Mouse (Mus musculus): ENCODE results near the gene Bpnt1. TPM values are rescaled to one million over a fixed set of nuclear protein-coding genes. Genes with fewer than 3 reads are reported as not detected.

Gene Bpnt1
- polyA plus RNA-seq (2014; fragmentation: Nextera tagmentation; extraction: Ambion mirVana): 24.1 and 25.4 TPM in 2 replicates

DNA sequence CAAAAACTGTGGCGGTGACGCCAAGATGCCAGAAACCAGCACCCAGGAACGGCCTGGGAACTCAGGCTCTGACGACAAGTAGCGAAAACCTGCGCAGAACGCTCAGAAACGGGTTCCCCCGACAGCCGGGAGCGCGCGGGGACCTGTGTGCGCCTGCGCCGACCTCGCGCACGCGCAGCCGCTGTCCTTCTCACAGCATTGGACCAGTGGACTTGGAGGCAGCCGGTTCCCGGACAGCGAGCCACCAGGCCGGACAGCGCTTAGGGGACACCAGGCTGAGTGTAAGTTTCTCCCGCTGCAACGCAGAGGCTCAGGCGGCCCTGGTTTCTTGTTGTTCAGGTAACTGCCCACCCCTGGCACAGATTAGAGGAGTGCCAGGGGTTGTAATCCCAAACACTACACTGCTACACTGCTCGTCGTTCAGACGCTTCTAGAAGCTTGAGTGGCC, at the start of gene Bpnt1:
Gene Bpnt1, plus strand, starts transcription at position 167 of the 448 bp plus-strand sequence.
- Histone ChIP-seq H3K4me1 (ENCODE audit: control insufficient read depth in 2 of 2, insufficient read depth in 2 of 2, low read length in 2 of 2) (peaks cover 4 to 15% of the 10 kb centered on the region in 2 experiments), H3K4me2 (ENCODE audit: low read length) (peak within 1 kb of the TSS; percentile 73), H3K36me3 (ENCODE audit: control insufficient read depth, insufficient read depth, low read length) (peaks cover 5% of the 10 kb centered on the region), H3K9me3 (ENCODE audit: control insufficient read depth, low read length) (no peaks in the 10 kb centered on the region), H3K9ac (ENCODE audit: low read length) (peak within 1 kb of the TSS; percentile 77), H3K4me3 (ENCODE audit: control insufficient read depth in 1 of 2, insufficient read depth in 1 of 2, low read depth in 1 of 2, low read length in 2 of 2) (peak within 1 kb of the TSS; percentile 54 to 77), H3K27ac (replicated peaks in 1 of 2; ENCODE audit: control insufficient read depth in 1 of 2, insufficient read depth in 1 of 2, low read depth in 2 of 2, low read length in 2 of 2) (peak within 1 kb of the TSS; percentile 90), H3K27me3 (ENCODE audit: control insufficient read depth, insufficient read depth, low read length) (no peaks in the 10 kb centered on the region)
- under 1% methylated on average over 32 of the region's 32 CpGs for WGBS
- peak; percentile 75 for ATAC-seq (ENCODE audit: insufficient number of reproducible peaks, insufficient read depth, low FRiP score, low read depth)

DNA sequence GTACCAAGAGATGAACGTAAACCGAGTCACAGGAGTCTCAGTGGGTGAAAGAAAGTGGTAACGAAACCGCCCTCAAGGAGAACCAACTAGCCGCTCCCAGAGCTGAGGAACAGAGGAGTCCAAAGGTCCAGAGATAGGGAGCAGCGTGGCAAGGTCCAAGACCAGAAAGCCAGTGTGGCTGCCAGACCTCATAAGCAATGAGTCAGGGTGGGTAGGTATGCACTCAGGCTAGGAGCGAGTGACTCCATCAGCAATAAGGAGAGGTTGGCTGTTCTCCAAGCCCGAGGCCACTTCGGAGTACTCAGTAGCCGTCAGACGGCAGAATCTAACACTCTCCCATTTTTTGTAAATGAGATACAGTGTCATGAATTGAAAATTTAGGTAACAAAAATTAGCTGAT, 49.1 kb upstream of the Bpnt1 start:
- no peak for ATAC-seq (ENCODE audit: insufficient number of reproducible peaks, insufficient read depth, low FRiP score, low read depth)
- H3K27ac ChIP-seq (replicated peaks in 1 of 2; ENCODE audit: control insufficient read depth in 1 of 2, insufficient read depth in 1 of 2, low read depth in 2 of 2, low read length in 2 of 2): no peak overlapping the region

DNA sequence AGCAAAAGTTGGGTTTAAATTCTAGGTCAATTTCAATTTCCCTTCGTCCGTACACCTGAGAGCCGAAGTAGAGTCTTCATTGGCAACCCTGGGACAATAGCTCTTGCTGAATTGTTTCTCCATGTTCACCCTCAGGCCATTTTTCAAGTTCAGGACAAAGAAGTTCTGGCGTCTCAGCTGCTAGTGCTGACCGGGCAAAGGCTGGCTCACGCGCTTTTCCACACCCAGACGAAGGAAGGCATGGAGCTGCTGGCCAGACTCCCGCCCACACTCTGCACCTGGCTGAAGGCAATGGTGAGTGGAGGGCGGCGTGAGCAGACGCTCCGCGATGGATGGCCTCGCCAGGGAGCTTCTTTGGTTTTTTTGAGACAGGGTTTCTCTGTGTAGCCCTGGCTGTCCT, 48.7 kb upstream of the Bpnt1 start:
- H3K4me3 ChIP-seq (ENCODE audit: control insufficient read depth in 1 of 2, insufficient read depth in 1 of 2, low read depth in 1 of 2, low read length in 2 of 2): no peak overlapping the region
- ATAC-seq (ENCODE audit: insufficient number of reproducible peaks, insufficient read depth, low FRiP score, low read depth): no peak
- WGBS: 97% methylated on average over 15 of the region's 15 CpGs
- H3K27ac ChIP-seq (replicated peaks in 1 of 2; ENCODE audit: control insufficient read depth in 1 of 2, insufficient read depth in 1 of 2, low read depth in 2 of 2, low read length in 2 of 2): no peak overlapping the region
- H3K4me2 ChIP-seq (ENCODE audit: low read length): no peak overlapping the region
- H3K27me3 ChIP-seq (ENCODE audit: control insufficient read depth, insufficient read depth, low read length): no peaks in the 10 kb centered on the region
- H3K4me1 ChIP-seq (ENCODE audit: control insufficient read depth in 2 of 2, insufficient read depth in 2 of 2, low read length in 2 of 2): peaks cover 7 to 17% of the 10 kb centered on the region in 2 experiments
- H3K9ac ChIP-seq (ENCODE audit: low read length): no peak overlapping the region
- H3K36me3 ChIP-seq (ENCODE audit: control insufficient read depth, insufficient read depth, low read length): peaks cover 85% of the 10 kb centered on the region
- no peaks in the 10 kb centered on the region for H3K9me3 ChIP-seq (ENCODE audit: control insufficient read depth, low read length)

More for the DNA sequence above, 49.1 kb upstream of the Bpnt1 start:
- no peaks in the 10 kb centered on the region for H3K27me3 ChIP-seq (ENCODE audit: control insufficient read depth, insufficient read depth, low read length)
- H3K36me3 ChIP-seq (ENCODE audit: control insufficient read depth, insufficient read depth, low read length): peaks cover 85% of the 10 kb centered on the region
- H3K4me2 ChIP-seq (ENCODE audit: low read length): no peak overlapping the region
- no peak overlapping the region for H3K9ac ChIP-seq (ENCODE audit: low read length)
- H3K4me3 ChIP-seq (ENCODE audit: control insufficient read depth in 1 of 2, insufficient read depth in 1 of 2, low read depth in 1 of 2, low read length in 2 of 2): no peak overlapping the region
- H3K9me3 ChIP-seq (ENCODE audit: control insufficient read depth, low read length): no peaks in the 10 kb centered on the region
- WGBS: 75% methylated on average over 11 of the region's 11 CpGs
- peaks cover 7 to 17% of the 10 kb centered on the region in 2 experiments for H3K4me1 ChIP-seq (ENCODE audit: control insufficient read depth in 2 of 2, insufficient read depth in 2 of 2, low read length in 2 of 2)

DNA sequence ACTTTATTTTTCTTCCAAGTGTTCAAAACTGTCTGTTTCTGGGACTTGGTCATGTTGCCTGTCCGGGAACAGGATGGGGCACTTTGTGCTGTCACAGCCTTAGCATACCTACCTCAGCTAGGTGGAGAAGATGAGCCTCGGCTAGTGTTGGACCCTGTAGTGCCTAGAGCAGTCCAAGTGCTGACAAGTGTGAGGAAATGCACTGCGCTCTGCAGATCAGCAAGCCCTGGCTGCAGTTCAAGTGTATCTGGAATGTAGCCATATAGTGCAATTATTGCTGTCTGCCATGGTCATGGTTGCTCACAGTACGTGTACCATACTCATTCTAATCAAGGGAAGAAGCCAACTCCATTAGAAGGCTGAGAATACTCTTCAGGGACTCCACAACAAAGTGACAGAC, 47.2 kb upstream of the Bpnt1 start:
- Histone ChIP-seq H3K27ac (replicated peaks in 1 of 2; ENCODE audit: control insufficient read depth in 1 of 2, insufficient read depth in 1 of 2, low read depth in 2 of 2, low read length in 2 of 2) (peak overlapping the region; percentile 1 to 67; a peak in 3 of 4 replicates), H3K9me3 (ENCODE audit: control insufficient read depth, low read length) (no peaks in the 10 kb centered on the region), H3K4me3 (ENCODE audit: control insufficient read depth in 1 of 2, insufficient read depth in 1 of 2, low read depth in 1 of 2, low read length in 2 of 2) (no peak overlapping the region), H3K9ac (ENCODE audit: low read length) (no peak overlapping the region), H3K36me3 (ENCODE audit: control insufficient read depth, insufficient read depth, low read length) (peaks cover 84% of the 10 kb centered on the region), H3K4me1 (ENCODE audit: control insufficient read depth in 2 of 2, insufficient read depth in 2 of 2, low read length in 2 of 2) (peaks cover 7 to 21% of the 10 kb centered on the region in 2 experiments), H3K27me3 (ENCODE audit: control insufficient read depth, insufficient read depth, low read length) (no peaks in the 10 kb centered on the region), H3K4me2 (ENCODE audit: low read length) (peak overlapping the region; percentile 39; the same call in 1 of the 2 replicates)
- WGBS: 8% methylated on average over 4 of the region's 4 CpGs
- peak; percentile 74 for ATAC-seq (ENCODE audit: insufficient number of reproducible peaks, insufficient read depth, low FRiP score, low read depth)

DNA sequence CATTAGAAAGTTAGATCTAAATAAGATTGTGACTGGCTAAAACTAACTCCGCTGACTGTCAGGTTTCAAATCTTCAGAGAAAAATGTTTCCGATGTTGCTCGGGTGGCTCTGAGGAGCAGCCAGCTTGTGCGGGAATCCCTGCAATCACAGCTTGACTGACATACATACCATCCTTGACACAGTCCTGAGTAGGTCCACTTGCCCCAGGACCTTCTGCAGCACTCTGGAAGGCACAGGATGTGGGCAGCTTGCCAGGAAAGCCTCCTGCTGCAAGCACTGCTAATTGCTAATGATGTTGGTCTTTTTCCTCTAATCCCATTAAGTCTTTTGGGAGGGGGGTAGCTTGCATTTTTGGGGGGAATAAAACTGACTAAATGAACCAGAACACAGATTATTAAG, 46.8 kb upstream of the Bpnt1 start:
- Histone ChIP-seq H3K9me3 (ENCODE audit: control insufficient read depth, low read length) (no peaks in the 10 kb centered on the region), H3K9ac (ENCODE audit: low read length) (no peak overlapping the region), H3K4me3 (ENCODE audit: control insufficient read depth in 1 of 2, insufficient read depth in 1 of 2, low read depth in 1 of 2, low read length in 2 of 2) (no peak overlapping the region), H3K27me3 (ENCODE audit: control insufficient read depth, insufficient read depth, low read length) (no peaks in the 10 kb centered on the region), H3K36me3 (ENCODE audit: control insufficient read depth, insufficient read depth, low read length) (peaks cover 84% of the 10 kb centered on the region), H3K27ac (replicated peaks in 1 of 2; ENCODE audit: control insufficient read depth in 1 of 2, insufficient read depth in 1 of 2, low read depth in 2 of 2, low read length in 2 of 2) (peak overlapping the region; percentile 1 to 67; a peak in 3 of 4 replicates), H3K4me2 (ENCODE audit: low read length) (peak overlapping the region; percentile 39; the same call in 1 of the 2 replicates), H3K4me1 (ENCODE audit: control insufficient read depth in 2 of 2, insufficient read depth in 2 of 2, low read length in 2 of 2) (peaks cover 7 to 21% of the 10 kb centered on the region in 2 experiments)
- WGBS: 38% methylated on average over 4 of the region's 4 CpGs
- peak; percentile 78 for ATAC-seq (ENCODE audit: insufficient number of reproducible peaks, insufficient read depth, low FRiP score, low read depth)

DNA sequence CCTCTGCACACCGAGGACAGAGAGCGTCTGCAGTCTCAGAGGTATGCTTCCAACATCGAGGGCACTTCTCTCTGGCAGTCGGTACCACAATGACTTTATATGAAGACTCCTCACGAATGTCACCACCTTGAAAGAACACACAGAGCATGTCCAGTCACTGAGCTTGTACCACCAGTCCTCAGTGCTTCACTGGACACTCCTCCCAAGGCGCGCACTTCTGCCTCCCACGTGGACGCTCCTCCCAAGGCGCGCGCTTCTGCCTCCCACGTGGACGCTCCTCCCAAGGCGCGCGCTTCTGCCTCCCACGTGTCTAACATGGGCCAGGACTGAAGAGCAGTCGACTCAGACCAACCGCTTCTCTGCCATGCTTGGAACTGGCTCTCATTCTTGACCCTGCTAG, 44.9 kb upstream of the Bpnt1 start:
- Histone ChIP-seq H3K9ac (ENCODE audit: low read length) (no peak overlapping the region), H3K27me3 (ENCODE audit: control insufficient read depth, insufficient read depth, low read length) (no peaks in the 10 kb centered on the region), H3K4me2 (ENCODE audit: low read length) (no peak overlapping the region), H3K9me3 (ENCODE audit: control insufficient read depth, low read length) (no peaks in the 10 kb centered on the region), H3K36me3 (ENCODE audit: control insufficient read depth, insufficient read depth, low read length) (peaks cover 85% of the 10 kb centered on the region), H3K4me1 (ENCODE audit: control insufficient read depth in 2 of 2, insufficient read depth in 2 of 2, low read length in 2 of 2) (peaks cover 7 to 21% of the 10 kb centered on the region in 2 experiments), H3K27ac (replicated peaks in 1 of 2; ENCODE audit: control insufficient read depth in 1 of 2, insufficient read depth in 1 of 2, low read depth in 2 of 2, low read length in 2 of 2) (no peak overlapping the region), H3K4me3 (ENCODE audit: control insufficient read depth in 1 of 2, insufficient read depth in 1 of 2, low read depth in 1 of 2, low read length in 2 of 2) (no peak overlapping the region)
- no peak for ATAC-seq (ENCODE audit: insufficient number of reproducible peaks, insufficient read depth, low FRiP score, low read depth)
- WGBS: 72% methylated on average over 20 of the region's 20 CpGs

DNA sequence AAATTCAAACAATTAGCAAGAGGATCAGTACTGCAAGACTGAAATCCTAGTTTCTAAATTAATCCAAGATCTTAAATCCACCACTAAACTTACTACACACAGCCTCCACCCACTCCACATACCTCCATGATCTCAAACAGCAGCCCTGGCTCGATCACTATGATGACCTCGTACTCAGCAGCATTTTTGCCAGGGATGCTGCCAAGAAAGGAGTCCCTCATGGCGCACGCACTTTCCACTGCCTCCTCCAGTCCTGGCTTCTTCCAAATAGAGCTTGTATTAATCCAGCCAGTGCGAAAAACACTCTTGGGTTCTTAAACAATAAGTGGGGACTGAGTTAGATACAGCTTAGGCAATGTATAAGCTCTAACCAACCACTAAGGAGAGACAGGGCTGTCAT, 42.7 kb upstream of the Bpnt1 start:
- WGBS: 50% methylated on average over 5 of the region's 5 CpGs
- ATAC-seq (ENCODE audit: insufficient number of reproducible peaks, insufficient read depth, low FRiP score, low read depth): no peak

DNA sequence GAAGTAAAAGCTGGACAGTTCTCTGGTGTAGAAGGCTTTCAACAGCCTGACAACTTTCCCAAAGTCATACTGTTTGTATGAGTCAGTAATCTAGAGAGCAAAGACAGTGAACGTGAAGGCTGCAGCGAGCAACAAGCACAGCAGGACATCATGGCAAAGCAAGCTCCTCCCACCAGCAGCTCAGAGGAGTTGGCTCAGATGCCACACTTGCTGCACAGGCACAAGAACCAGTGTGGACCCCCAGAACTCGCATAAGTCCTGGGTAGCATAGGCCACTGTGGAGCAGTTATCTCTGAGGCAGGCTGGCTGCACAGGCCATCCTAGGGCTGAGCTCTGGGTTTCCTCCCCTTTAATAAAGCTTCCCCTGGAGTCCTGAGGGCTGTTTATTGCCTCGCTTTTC, 40.6 kb upstream of the Bpnt1 start:
- Histone ChIP-seq H3K27me3 (ENCODE audit: control insufficient read depth, insufficient read depth, low read length) (no peaks in the 10 kb centered on the region), H3K9ac (ENCODE audit: low read length) (no peak overlapping the region), H3K4me3 (ENCODE audit: control insufficient read depth in 1 of 2, insufficient read depth in 1 of 2, low read depth in 1 of 2, low read length in 2 of 2) (no peak overlapping the region), H3K9me3 (ENCODE audit: control insufficient read depth, low read length) (no peaks in the 10 kb centered on the region), H3K27ac (replicated peaks in 1 of 2; ENCODE audit: control insufficient read depth in 1 of 2, insufficient read depth in 1 of 2, low read depth in 2 of 2, low read length in 2 of 2) (no peak overlapping the region), H3K4me1 (ENCODE audit: control insufficient read depth in 2 of 2, insufficient read depth in 2 of 2, low read length in 2 of 2) (peaks cover 0 to 4% of the 10 kb centered on the region in 2 experiments; a peak in 1 of 4 replicates), H3K36me3 (ENCODE audit: control insufficient read depth, insufficient read depth, low read length) (peaks cover 97% of the 10 kb centered on the region), H3K4me2 (ENCODE audit: low read length) (no peak overlapping the region)
- no peak for ATAC-seq (ENCODE audit: insufficient number of reproducible peaks, insufficient read depth, low FRiP score, low read depth)
- WGBS: 80% methylated on average over 4 of the region's 4 CpGs

More for the DNA sequence above, 42.7 kb upstream of the Bpnt1 start:
- Histone ChIP-seq H3K9ac (ENCODE audit: low read length) (no peak overlapping the region), H3K4me3 (ENCODE audit: control insufficient read depth in 1 of 2, insufficient read depth in 1 of 2, low read depth in 1 of 2, low read length in 2 of 2) (no peak overlapping the region), H3K27me3 (ENCODE audit: control insufficient read depth, insufficient read depth, low read length) (no peaks in the 10 kb centered on the region), H3K4me1 (ENCODE audit: control insufficient read depth in 2 of 2, insufficient read depth in 2 of 2, low read length in 2 of 2) (peaks cover 6 to 17% of the 10 kb centered on the region in 2 experiments), H3K4me2 (ENCODE audit: low read length) (no peak overlapping the region), H3K36me3 (ENCODE audit: control insufficient read depth, insufficient read depth, low read length) (peaks cover 86% of the 10 kb centered on the region), H3K27ac (replicated peaks in 1 of 2; ENCODE audit: control insufficient read depth in 1 of 2, insufficient read depth in 1 of 2, low read depth in 2 of 2, low read length in 2 of 2) (no peak overlapping the region), H3K9me3 (ENCODE audit: control insufficient read depth, low read length) (no peaks in the 10 kb centered on the region)
